Mouse (Mus musculus): ENCODE results near the gene Cpped1.

- TF ChIP-seq GATA1 (IDR thresholded peaks at IDR 0.05; ENCODE audit: low read length) (no peak), TAL1 (IDR thresholded peaks at IDR 0.05; ENCODE audit: low read length) (no peak)
Observed at GRCm38 (mm10) chr16:11881795-11882194, 27.4 kb downstream of the Cpped1 start.
